Mouse (Mus musculus): ENCODE measurements around the gene Dnajc12. TPM values are rescaled to one million over a fixed set of nuclear protein-coding genes. Genes with fewer than 3 reads are reported as not detected.
"Not testable (repeated sequence)": the region's sequence is repeated elsewhere in the genome, so short reads cannot be mapped to it uniquely, and the experiment has no call there.

The Dnajc12 gene
- total RNA-seq, 1 experiment from 2014 or later, result 0.95 TPM

- no peak for ATAC-seq (replicated peaks; ENCODE audit: insufficient number of reproducible peaks, low FRiP score, low TSS enrichment, poor library complexity, severe bottlenecking)
These were observed 554 bp upstream of the Dnajc12 start, which contains the start of gene Sirt1 for GRCm38 (mm10) chr10:63381498-63382280. TSS of gene Sirt1 (minus strand) at chr10:63381704.

GRCm38 (mm10) chr10:63385897-63386296 is 3.7 kb downstream of the Dnajc12 start:
- ATAC-seq (replicated peaks; ENCODE audit: insufficient number of reproducible peaks, low FRiP score, low TSS enrichment, poor library complexity, severe bottlenecking), result not testable (repeated sequence)

- peak; percentile 78 for ATAC-seq (replicated peaks; ENCODE audit: insufficient number of reproducible peaks, low FRiP score, low TSS enrichment, poor library complexity, severe bottlenecking)
These were observed 4.2 kb downstream of the Dnajc12 start for GRCm38 (mm10) chr10:63386444-63386843.

- no peak for ATAC-seq (replicated peaks; ENCODE audit: insufficient number of reproducible peaks, low FRiP score, low TSS enrichment, poor library complexity, severe bottlenecking)
These were observed 4.7 kb downstream of the Dnajc12 start for GRCm38 (mm10) chr10:63386991-63387390.

- ATAC-seq (replicated peaks; ENCODE audit: insufficient number of reproducible peaks, low FRiP score, low TSS enrichment, poor library complexity, severe bottlenecking), result no peak
These were observed 6.7 kb downstream of the Dnajc12 start for GRCm38 (mm10) chr10:63388948-63389347.

- ATAC-seq (replicated peaks; ENCODE audit: insufficient number of reproducible peaks, low FRiP score, low TSS enrichment, poor library complexity, severe bottlenecking), result no peak
These were observed 14.7 kb downstream of the Dnajc12 start for GRCm38 (mm10) chr10:63396963-63397362.

DNA sequence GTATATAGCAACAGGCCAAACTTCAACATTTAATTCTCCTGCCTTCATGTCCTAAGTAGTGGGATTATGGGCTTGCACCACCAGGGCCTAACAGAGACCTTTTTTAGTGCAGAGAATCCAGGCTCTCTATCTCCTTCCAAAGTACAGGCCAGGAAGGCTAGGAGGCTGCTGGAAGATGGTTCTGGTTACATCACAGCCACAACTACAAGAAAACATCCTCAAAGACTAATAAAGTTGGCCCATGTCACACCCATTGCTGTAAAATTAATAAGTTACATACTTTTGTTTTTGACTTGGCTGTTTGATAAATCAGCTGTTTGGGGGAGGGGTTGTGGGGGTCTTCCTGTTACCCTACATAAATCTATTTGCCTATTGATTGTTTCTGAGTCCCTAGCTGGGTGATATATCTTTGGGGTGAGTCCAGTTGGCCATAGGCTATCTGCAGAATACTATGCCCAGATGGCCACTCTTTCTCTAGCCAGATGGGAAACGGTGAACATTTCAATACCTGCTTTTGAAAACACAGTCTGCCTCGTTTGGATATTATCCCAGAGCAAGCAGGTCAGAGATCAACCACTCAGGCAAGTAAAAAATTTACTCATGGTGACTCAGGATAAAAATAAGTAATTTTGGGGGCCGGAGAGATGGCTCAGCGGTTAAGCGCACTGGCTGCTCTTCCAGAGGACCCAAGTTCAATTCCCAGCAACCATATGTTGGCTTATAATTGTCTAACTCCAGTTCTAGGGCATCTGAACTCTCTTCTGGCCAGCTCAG is 20.7 kb downstream of the Dnajc12 start:
- ATAC-seq (replicated peaks; ENCODE audit: insufficient number of reproducible peaks, low FRiP score, low TSS enrichment, poor library complexity, severe bottlenecking), result no peak

DNA sequence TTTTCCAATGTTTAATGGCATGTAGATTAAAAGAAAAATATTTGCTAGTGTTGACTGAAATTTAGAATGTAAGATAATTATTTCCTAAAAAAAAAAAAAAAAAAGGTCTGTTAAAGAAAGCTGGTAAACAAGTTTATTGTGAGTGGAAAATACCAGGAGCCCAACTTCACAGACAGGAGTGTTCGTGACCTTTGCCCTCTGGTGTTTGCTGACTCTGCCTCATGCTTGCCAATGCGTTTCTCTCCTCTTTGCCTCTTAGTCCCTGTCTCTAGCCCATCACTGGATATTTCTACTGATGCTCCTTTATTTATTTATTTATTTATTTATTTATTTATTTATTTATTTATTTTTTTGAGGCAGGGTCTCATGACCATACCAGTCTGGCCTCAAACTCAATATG is 21.4 kb downstream of the Dnajc12 start:
- no peak for ATAC-seq (replicated peaks; ENCODE audit: insufficient number of reproducible peaks, low FRiP score, low TSS enrichment, poor library complexity, severe bottlenecking)

DNA sequence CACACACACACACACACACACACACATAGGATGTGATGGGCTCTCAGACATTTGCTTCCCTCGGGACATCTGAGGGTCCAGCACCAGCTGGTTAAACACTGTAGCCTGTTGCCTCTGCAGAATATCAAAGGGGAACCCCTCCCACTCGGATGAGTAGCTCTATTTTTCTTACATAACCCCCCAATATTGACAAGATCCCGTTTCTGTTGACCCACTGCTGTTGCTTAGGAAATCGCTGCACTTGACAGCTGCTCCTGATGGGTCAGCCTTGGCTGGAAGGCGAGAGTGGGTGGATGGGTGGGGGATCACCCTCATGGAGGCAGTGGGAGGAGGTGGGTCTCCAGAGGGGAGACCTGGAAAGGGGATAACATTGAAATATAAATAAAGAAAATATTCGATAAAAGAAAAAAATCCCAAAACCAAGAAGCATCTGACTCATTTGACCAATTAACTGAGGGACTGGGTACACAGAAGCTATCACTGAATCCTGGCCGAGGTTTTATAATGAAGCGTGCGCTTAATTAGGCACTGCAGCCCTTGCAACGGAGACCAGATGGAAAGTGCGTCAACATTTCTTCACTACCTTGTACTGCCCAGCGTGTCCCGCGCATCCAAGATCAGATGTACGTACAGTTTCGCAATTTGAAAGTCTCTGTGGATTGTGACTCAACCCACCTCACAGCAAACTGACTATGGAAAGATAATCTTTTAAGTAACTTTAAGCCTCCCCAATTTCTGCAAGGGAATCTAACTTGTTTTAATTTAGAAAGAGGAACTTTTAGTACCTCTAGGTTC is 28.1 kb downstream of the Dnajc12 start:
- no peak for ATAC-seq (replicated peaks; ENCODE audit: insufficient number of reproducible peaks, low FRiP score, low TSS enrichment, poor library complexity, severe bottlenecking)

- ATAC-seq (replicated peaks; ENCODE audit: insufficient number of reproducible peaks, low FRiP score, low TSS enrichment, poor library complexity, severe bottlenecking), result not testable (repeated sequence)
These were observed 29.4 kb downstream of the Dnajc12 start for GRCm38 (mm10) chr10:63411674-63412073.

GRCm38 (mm10) chr10:63412756-63413155 is 30.5 kb downstream of the Dnajc12 start:
- ATAC-seq (replicated peaks; ENCODE audit: insufficient number of reproducible peaks, low FRiP score, low TSS enrichment, poor library complexity, severe bottlenecking), result no peak

DNA sequence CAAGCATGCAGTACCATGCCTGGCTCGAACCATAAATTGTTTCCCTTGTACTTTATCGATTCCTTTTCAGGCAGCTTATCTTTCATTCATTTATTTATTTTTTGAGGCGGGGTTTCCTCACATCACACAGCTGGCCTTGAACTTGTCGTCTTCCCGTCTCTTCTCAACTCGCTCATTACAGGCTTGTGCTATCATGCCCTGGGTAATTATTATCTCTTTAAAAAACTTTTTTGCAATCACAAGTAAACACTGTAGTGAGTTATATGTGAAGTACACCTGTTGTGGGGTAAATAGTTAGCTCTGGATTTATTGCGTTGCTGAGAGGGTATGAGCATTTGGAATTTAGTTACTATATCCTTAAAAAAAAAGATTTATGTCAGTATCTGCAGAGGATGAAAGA is 33.0 kb downstream of the Dnajc12 start:
- no peak for ATAC-seq (replicated peaks; ENCODE audit: insufficient number of reproducible peaks, low FRiP score, low TSS enrichment, poor library complexity, severe bottlenecking)

DNA sequence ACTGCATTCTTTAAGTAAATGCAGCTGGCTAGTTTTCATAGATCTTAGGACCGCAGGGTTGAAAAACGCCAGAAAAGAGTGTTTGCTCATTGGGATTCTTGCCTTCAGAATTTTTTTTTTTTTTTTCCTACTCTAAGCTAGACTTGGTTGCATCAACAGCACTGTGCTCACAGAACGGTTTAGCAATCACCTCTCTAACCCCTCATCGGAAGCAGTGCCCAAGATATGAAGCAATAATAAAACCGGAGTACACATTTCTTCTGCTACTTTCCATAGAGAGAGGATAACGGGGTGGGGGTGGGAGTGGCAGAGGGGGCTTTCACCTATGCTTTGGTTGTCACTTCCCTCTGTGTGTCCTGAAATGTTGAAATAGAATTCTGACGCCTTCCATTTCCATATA is 33.6 kb downstream of the Dnajc12 start:
- no peak for ATAC-seq (replicated peaks; ENCODE audit: insufficient number of reproducible peaks, low FRiP score, low TSS enrichment, poor library complexity, severe bottlenecking)

DNA sequence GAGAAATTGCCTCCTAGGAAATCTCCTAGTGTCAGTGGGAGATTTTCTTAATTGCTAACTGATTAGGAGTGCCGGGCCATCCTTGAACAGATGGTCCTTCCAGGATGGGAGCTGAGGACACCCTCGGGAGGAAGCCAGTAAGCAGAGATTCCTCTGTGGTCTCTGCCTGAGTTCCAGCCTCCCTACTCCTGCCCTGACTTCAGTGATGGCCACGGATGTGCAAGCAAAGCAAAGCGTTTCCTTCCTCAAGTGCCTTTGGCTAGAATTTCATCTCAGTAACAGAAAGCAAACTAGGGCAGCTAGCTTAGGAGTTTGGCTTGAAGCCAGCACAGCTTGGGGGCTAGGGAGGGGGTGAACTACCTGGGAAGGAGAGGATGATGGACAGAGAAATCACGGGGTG is 34.8 kb downstream of the Dnajc12 start:
- no peak for ATAC-seq (replicated peaks; ENCODE audit: insufficient number of reproducible peaks, low FRiP score, low TSS enrichment, poor library complexity, severe bottlenecking)

GRCm38 (mm10) chr10:63421739-63422735 is 39.8 kb downstream of the Dnajc12 start, which contains the start of gene Gm7075:
TSS of gene Gm7075 (minus strand) at chr10:63421789.
- peak; percentile 48 for ATAC-seq (replicated peaks; ENCODE audit: insufficient number of reproducible peaks, low FRiP score, low TSS enrichment, poor library complexity, severe bottlenecking)

- no peak for ATAC-seq (replicated peaks; ENCODE audit: insufficient number of reproducible peaks, low FRiP score, low TSS enrichment, poor library complexity, severe bottlenecking)
These were observed 40.4 kb downstream of the Dnajc12 start for GRCm38 (mm10) chr10:63422736-63422992.

- ATAC-seq (replicated peaks; ENCODE audit: insufficient number of reproducible peaks, low FRiP score, low TSS enrichment, poor library complexity, severe bottlenecking), result no peak
These were observed 41.6 kb downstream of the Dnajc12 start for GRCm38 (mm10) chr10:63423591-63424474.
